Mouse (Mus musculus) bone marrow macrophage, adult 2 months (primary cell): ENCODE data around the gene Rnaset2b.
"Not testable (repeated sequence)": the region's sequence is repeated elsewhere in the genome, so short reads cannot be mapped to it uniquely, and the experiment has no call there.

Source experiments
- CTCF ChIP-seq: IDR thresholded peaks from 2 replicates; pipeline ENCODE4 v1.5.1; 2012; ENCODE audit warnings: low read depth, mild to moderate bottlenecking, low read length, moderate library complexity
- POLR2A ChIP-seq: IDR thresholded peaks from 2 replicates; pipeline ENCODE4 v1.6.1; 2012; ENCODE audit warnings: mild to moderate bottlenecking, low read depth, low read length, borderline replicate concordance

GRCm38 (mm10) chr17:6948769-6949228, 21.6 kb upstream of the Rnaset2b start:
- TF ChIP-seq POLR2A, CTCF: not testable (repeated sequence)
